Comparison of ENCODE assay signal across 13 mouse cellular contexts in genomic region chr2:59600980-59601379, GRCm38 (mm10). TPM values are rescaled to one million over a fixed set of nuclear protein-coding genes. Genes with fewer than 3 reads are reported as not detected.
DNase-seq lines count a peak whose midpoint lies in the region; ATAC-seq and TF ChIP-seq lines count a peak whose summit lies in the region.
"Had no signal": no experiment of that assay in that cellular context is flagged by ENCODE, and none has a peak within 500 bp of the region (broad histone marks: within the 10 kb centered on the region; RNA-seq: fewer than 3 reads in every experiment).

No protein-coding gene starts in this region.

- no peak for TF ChIP-seq EP300 in heart, adult 2 months (IDR thresholded peaks at IDR 0.05; ENCODE audit: insufficient read depth, low read depth, low read length)

- no peak for TF ChIP-seq POLR2A in myocyte (IDR thresholded peaks at IDR 0.05; ENCODE audit: insufficient read length, low read depth)
- TF ChIP-seq POLR2A in heart, adult 2 months (IDR thresholded peaks at IDR 0.05; ENCODE audit: insufficient read depth, low read depth, low read length) = no peak

- TF ChIP-seq CTCF in heart, adult 2 months (IDR thresholded peaks at IDR 0.05) = no peak

- WGBS in embryonic facial prominence, embryonic 14.5 days = 48% methylated on average over 2 of the region's 2 CpGs
- 60% methylated on average over 2 of the region's 2 CpGs for WGBS in heart, adult 2 months
- WGBS in heart, embryonic 12.5 days = 67% methylated on average over 2 of the region's 2 CpGs

- no peaks in the 10 kb centered on the region for H3K36me3 ChIP-seq in embryonic facial prominence, embryonic 14.5 days (ENCODE audit: control insufficient read depth, insufficient read depth, low read length)
- no peaks in the 10 kb centered on the region for H3K36me3 ChIP-seq in myocyte (ENCODE audit: control insufficient read depth, insufficient read depth)
- no peaks in the 10 kb centered on the region for H3K36me3 ChIP-seq in heart, adult 2 months (ENCODE audit: control insufficient read depth, insufficient read depth, low read length)
- H3K36me3 ChIP-seq in heart, embryonic 12.5 days = no peaks in the 10 kb centered on the region
- H3K36me3 ChIP-seq: lung, embryonic 15.5 days; midbrain, embryonic 12.5 days had no signal

- H3K4me2 ChIP-seq in embryonic facial prominence, embryonic 14.5 days (ENCODE audit: low read depth, low read length) = peak overlapping the region; percentile 35; the same call in 1 of the 2 replicates
- H3K4me2 ChIP-seq in myocyte (ENCODE audit: low read depth) = peak overlapping the region; percentile 92
- H3K4me2 ChIP-seq in heart, embryonic 12.5 days = no peak overlapping the region
- H3K4me2 ChIP-seq: lung, embryonic 15.5 days; midbrain, embryonic 12.5 days had no signal

- no peak overlapping the region for H3K4me3 ChIP-seq in embryonic facial prominence, embryonic 14.5 days (ENCODE audit: low read depth, low read length)
- peak overlapping the region; percentile 10 for H3K4me3 ChIP-seq in myocyte
- no peak overlapping the region for H3K4me3 ChIP-seq in heart, adult 2 months
- H3K4me3 ChIP-seq in heart, embryonic 12.5 days = no peak overlapping the region
- H3K4me3 ChIP-seq: lung, embryonic 15.5 days; midbrain, embryonic 12.5 days had no signal

- intact Hi-C loops in heart, postnatal 14 days (cut with DNase I) = no loop called here
- intact Hi-C loops in heart, adult 2 months (cut with DNase I) = no loop called here

- ATAC-seq in embryonic facial prominence, embryonic 14.5 days (ENCODE audit: low read depth) = no peak
- ATAC-seq in heart, embryonic 12.5 days (ENCODE audit: insufficient number of reproducible peaks, low FRiP score) = no peak
- ATAC-seq: activated CD4-positive, CD25-positive, alpha-beta regulatory T cell, adult 4 months had no signal

- no peak overlapping the region for H3ac ChIP-seq in myocyte (ENCODE audit: control insufficient read depth, insufficient read length)

- DNase-seq in heart, adult 11 months = peak; percentile 86
- no peak for DNase-seq in heart, postnatal 14 days
- DNase-seq in right cerebral cortex, adult 18-20 months = peak; percentile 4
- DNase-seq in right cerebral cortex, postnatal 4 days = no peak
- DNase-seq in embryonic facial prominence, embryonic 14.5 days (ENCODE audit: low spot score) = no peak
- DNase-seq in heart, adult 2 months = no peak
- DNase-seq: kidney, postnatal 36 days had no signal

- peaks cover 21% of the 10 kb centered on the region for H3K4me1 ChIP-seq in embryonic facial prominence, embryonic 14.5 days (ENCODE audit: control insufficient read depth, insufficient read depth, low read length)
- H3K4me1 ChIP-seq in heart, adult 2 months (ENCODE audit: control insufficient read depth, insufficient read depth, low read length) = no peaks in the 10 kb centered on the region; the same call in 1 of the 2 replicates
- peaks cover 17% of the 10 kb centered on the region for H3K4me1 ChIP-seq in heart, embryonic 12.5 days (replicated peaks)

- no peak overlapping the region for H3K9ac ChIP-seq in embryonic facial prominence, embryonic 14.5 days (ENCODE audit: low read depth, low read length)
- H3K9ac ChIP-seq in heart, adult 2 months (ENCODE audit: low read depth, low read length) = no peak overlapping the region
- no peak overlapping the region for H3K9ac ChIP-seq in heart, embryonic 12.5 days
- H3K9ac ChIP-seq: lung, embryonic 15.5 days; midbrain, embryonic 12.5 days had no signal

- H3K27me3 ChIP-seq in embryonic facial prominence, embryonic 14.5 days (replicated peaks; ENCODE audit: control insufficient read depth, insufficient read depth, low read length) = no peaks in the 10 kb centered on the region
- H3K27me3 ChIP-seq in myocyte (ENCODE audit: control insufficient read depth, insufficient read depth, insufficient read length) = no peaks in the 10 kb centered on the region
- H3K27me3 ChIP-seq in heart, adult 2 months (ENCODE audit: control insufficient read depth, insufficient read depth, low read length) = no peaks in the 10 kb centered on the region
- H3K27me3 ChIP-seq in heart, embryonic 12.5 days (replicated peaks) = no peaks in the 10 kb centered on the region
- H3K27me3 ChIP-seq: lung, embryonic 15.5 days had no signal

- 0 out of 2 replicates have a peak overlapping the region, but pooled peaks have one; percentile 7 for H3K27ac ChIP-seq in embryonic facial prominence, embryonic 14.5 days (replicated peaks; ENCODE audit: low read depth, low read length)
- no peak overlapping the region for H3K27ac ChIP-seq in heart, adult 2 months
- H3K27ac ChIP-seq in heart, embryonic 12.5 days (ENCODE audit: poor library complexity, severe bottlenecking) = no peak overlapping the region
- H3K27ac ChIP-seq: midbrain, embryonic 12.5 days; stomach, postnatal 0 days had no signal

- no peaks in the 10 kb centered on the region for H3K79me2 ChIP-seq in myocyte (ENCODE audit: control insufficient read depth, insufficient read depth)
- H3K79me2 ChIP-seq in heart, adult 2 months (replicated peaks; ENCODE audit: control insufficient read depth, insufficient read depth, low read length) = no peaks in the 10 kb centered on the region

- H3K9me3 ChIP-seq in embryonic facial prominence, embryonic 14.5 days (ENCODE audit: control insufficient read depth, low read length) = no peaks in the 10 kb centered on the region
- no peaks in the 10 kb centered on the region for H3K9me3 ChIP-seq in heart, embryonic 12.5 days (replicated peaks)
- H3K9me3 ChIP-seq: lung, embryonic 15.5 days; midbrain, embryonic 12.5 days had no signal

TF ChIP-seq in myocyte, 11 proteins besides CTCF, POLR2A, EP300 and RAD21:
- TF ChIP-seq USF1 (IDR thresholded peaks at IDR 0.05; ENCODE audit: low read depth) (no peak), MYOG (IDR thresholded peaks at IDR 0.05; ENCODE audit: control insufficient read depth in 1 of 3, insufficient read depth in 1 of 3, insufficient read length in 2 of 3, low read depth in 2 of 3) (no peak), E2F4 (IDR thresholded peaks at IDR 0.05; ENCODE audit: insufficient read depth) (no peak), TCF12 (IDR thresholded peaks at IDR 0.05; ENCODE audit: insufficient read depth, poor library complexity, severe bottlenecking) (no peak), CEBPB (IDR thresholded peaks at IDR 0.05; ENCODE audit: insufficient read depth, poor library complexity, severe bottlenecking) (no peak), MYOD1 (IDR thresholded peaks at IDR 0.05; ENCODE audit: control insufficient read depth in 1 of 3, insufficient read length in 2 of 3, low read depth in 2 of 3) (no peak), REST (IDR thresholded peaks at IDR 0.05; ENCODE audit: insufficient read depth, insufficient read length) (no peak), SRF (IDR thresholded peaks at IDR 0.05; ENCODE audit: control insufficient read depth, insufficient read length, low read depth) (no peak), TCF3 (IDR thresholded peaks at IDR 0.05; ENCODE audit: insufficient read length, low read depth) (no peak), MAX (IDR thresholded peaks at IDR 0.05; ENCODE audit: low read depth) (no peak), POLR2AphosphoS2 (IDR thresholded peaks at IDR 0.05; ENCODE audit: insufficient read length, low read depth) (no peak)

RNA-seq across cellular contexts. Expression of gene Tanc1, which starts 10.9 kb away (rescaled TPM):
- total RNA-seq in heart, postnatal 14 days (2021) = 10 to 100 TPM; 31.9 to 37.8 TPM
- 22.7 and 24.8 TPM in 2 replicates for polyA plus RNA-seq in embryonic facial prominence, embryonic 14.5 days (2014; fragmentation: Nextera tagmentation; extraction: Ambion mirVana)
- 24.7 TPM for polyA plus RNA-seq in myocyte (2012; fragmentation: generic; extraction: Trizol)
- 10 to 100 TPM; 25.6 to 26.2 TPM for total RNA-seq in heart, adult 2 months (2021)
- polyA plus RNA-seq in heart, adult 2 months (2012; rRNA removed) = 8.1 and 13.9 TPM in 2 replicates
- 37.4 and 40.9 TPM in 2 replicates for polyA plus RNA-seq in heart, embryonic 12.5 days (2016; fragmentation: Nextera tagmentation; extraction: Ambion mirVana)

Comparison
In these comparisons a context has a peak if more than half of its experiments do, and no peak if none do; other contexts are left out.
1. DNase-seq: peak in heart, adult 11 months (single experiment) and right cerebral cortex, adult 18-20 months (single experiment); none in heart, postnatal 14 days (0 of 2), right cerebral cortex, postnatal 4 days (single experiment), embryonic facial prominence, embryonic 14.5 days (single experiment) and heart, adult 2 months (0 of 2).